Mouse (Mus musculus) erythroblast, embryonic 14.5 days (primary cell): ENCODE measurements at regions not wholly inside any gene's neighbourhood (a gene's known extent, or its start where the extent isn't known, plus 50 kb on each side); places are given as distances from the start of the nearest gene placed in this dataset.

ENCODE experiments used
- GATA1 ChIP-seq: IDR thresholded peaks from 2 replicates; pipeline ENCODE4 v1.6.1; 2012; ENCODE audit warnings: low read length, inconsistent platforms, mixed read lengths
- TAL1 ChIP-seq: IDR thresholded peaks from 3 replicates; pipeline ENCODE4 v1.6.1; 2012; ENCODE audit warnings: low read length, inconsistent platforms, mixed read lengths

GRCm38 (mm10) chr4:32171291-32171690 lies 67.3 kb upstream of the Bach2 start:
- TF ChIP-seq GATA1 (no peak), TAL1 (no peak)
